Mouse (Mus musculus): ENCODE data around the gene Hcn2. TPM values are rescaled to one million over a fixed set of nuclear protein-coding genes. Genes with fewer than 3 reads are reported as not detected.

Hcn2 gene
- polyA plus RNA-seq, 1 experiment from 2014 or later: 0.45 TPM

GRCm38 (mm10) chr10:79717640-79718357, 1.4 kb downstream of the Hcn2 start:
- ATAC-seq (ENCODE audit: low FRiP score): 0 out of 2 replicates have a peak, but pooled peaks have one; percentile 14
- Histone ChIP-seq H3K4me3 (peak overlapping the region; percentile 72), H3K9ac (peak overlapping the region; percentile 74; the same call in 1 of the 2 replicates), H3K27ac (no peak overlapping the region), H3K9me3 (replicated peaks) (no peaks in the 10 kb centered on the region), H3K27me3 (peaks cover 55% of the 10 kb centered on the region), H3K4me1 (peaks cover 18% of the 10 kb centered on the region), H3K36me3 (no peaks in the 10 kb centered on the region), H3K4me2 (replicated peaks) (peak overlapping the region; percentile 99)
- WGBS: 5% methylated on average over 43 of the region's 43 CpGs

GRCm38 (mm10) chr10:79721089-79721488, 4.7 kb downstream of the Hcn2 start:
- Histone ChIP-seq H3K27me3 (peaks cover 39% of the 10 kb centered on the region), H3K4me3 (no peak overlapping the region), H3K9me3 (replicated peaks) (no peaks in the 10 kb centered on the region), H3K4me2 (replicated peaks) (no peak overlapping the region), H3K9ac (no peak overlapping the region), H3K36me3 (no peaks in the 10 kb centered on the region), H3K27ac (no peak overlapping the region), H3K4me1 (peaks cover 18% of the 10 kb centered on the region)
- no peak for ATAC-seq (ENCODE audit: low FRiP score)
- 60% methylated on average over 5 of the region's 5 CpGs for WGBS

GRCm38 (mm10) chr10:79723047-79723446, 6.6 kb downstream of the Hcn2 start:
- WGBS: 64% methylated on average over 6 of the region's 6 CpGs
- Histone ChIP-seq H3K9me3 (replicated peaks) (no peaks in the 10 kb centered on the region), H3K27ac (no peak overlapping the region), H3K27me3 (peaks cover 20% of the 10 kb centered on the region), H3K9ac (no peak overlapping the region), H3K4me1 (no peaks in the 10 kb centered on the region; the same call in 1 of the 2 replicates), H3K4me3 (no peak overlapping the region), H3K36me3 (no peaks in the 10 kb centered on the region), H3K4me2 (replicated peaks) (no peak overlapping the region)
- ATAC-seq (ENCODE audit: low FRiP score): no peak

- H3K27me3 ChIP-seq: peaks cover 14% of the 10 kb centered on the region
- no peaks in the 10 kb centered on the region for H3K36me3 ChIP-seq
- no peak overlapping the region for H3K4me2 ChIP-seq (replicated peaks)
- no peak overlapping the region for H3K4me3 ChIP-seq
- H3K9ac ChIP-seq: no peak overlapping the region
- 81% methylated on average over 7 of the region's 7 CpGs for WGBS
- no peak for ATAC-seq (ENCODE audit: low FRiP score)
- H3K27ac ChIP-seq: no peak overlapping the region
- no peaks in the 10 kb centered on the region for H3K9me3 ChIP-seq (replicated peaks)
- H3K4me1 ChIP-seq: no peaks in the 10 kb centered on the region; the same call in none of the 2 replicates
Measured at GRCm38 (mm10) chr10:79723692-79724091, 7.3 kb downstream of the Hcn2 start.

- Histone ChIP-seq H3K36me3 (no peaks in the 10 kb centered on the region), H3K9ac (no peak overlapping the region), H3K4me3 (no peak overlapping the region), H3K4me1 (no peaks in the 10 kb centered on the region; the same call in none of the 2 replicates), H3K27ac (no peak overlapping the region), H3K27me3 (no peaks in the 10 kb centered on the region), H3K4me2 (replicated peaks) (no peak overlapping the region), H3K9me3 (replicated peaks) (no peaks in the 10 kb centered on the region)
- ATAC-seq (ENCODE audit: low FRiP score): no peak
- 39% methylated on average over 11 of the region's 11 CpGs for WGBS
Measured at GRCm38 (mm10) chr10:79726090-79726489, 9.7 kb downstream of the Hcn2 start.

GRCm38 (mm10) chr10:79728323-79729249, 12.2 kb downstream of the Hcn2 start:
- 73% methylated on average over 28 of the region's 28 CpGs for WGBS
- no peaks in the 10 kb centered on the region; the same call in none of the 2 replicates for H3K4me1 ChIP-seq
- 0 out of 2 replicates have a peak, but pooled peaks have one; percentile 14 for ATAC-seq (ENCODE audit: low FRiP score)

GRCm38 (mm10) chr10:79729357-79729965, 13.0 kb downstream of the Hcn2 start:
- Histone ChIP-seq H3K9ac (no peak overlapping the region), H3K9me3 (replicated peaks) (0 out of 2 replicates have a peak, but pooled peaks cover 4% of the 10 kb centered on the region), H3K27me3 (no peaks in the 10 kb centered on the region), H3K4me3 (no peak overlapping the region), H3K4me1 (no peaks in the 10 kb centered on the region; the same call in none of the 2 replicates), H3K27ac (no peak overlapping the region), H3K4me2 (replicated peaks) (no peak overlapping the region), H3K36me3 (peaks cover 8% of the 10 kb centered on the region)
- ATAC-seq (ENCODE audit: low FRiP score): no peak
- 87% methylated on average over 13 of the region's 13 CpGs for WGBS

More at GRCm38 (mm10) chr10:79728323-79729249, 12.2 kb downstream of the Hcn2 start:
- H3K36me3 ChIP-seq: no peaks in the 10 kb centered on the region; the same call in 1 of the 2 replicates
- H3K27ac ChIP-seq: no peak overlapping the region
- H3K9ac ChIP-seq: no peak overlapping the region
- no peak overlapping the region for H3K4me2 ChIP-seq (replicated peaks)
- H3K27me3 ChIP-seq: no peaks in the 10 kb centered on the region
- H3K4me3 ChIP-seq: no peak overlapping the region
- 0 out of 2 replicates have a peak, but pooled peaks cover 4% of the 10 kb centered on the region for H3K9me3 ChIP-seq (replicated peaks)

- Histone ChIP-seq H3K4me1 (peaks cover 5% of the 10 kb centered on the region), H3K27me3 (peaks cover 20% of the 10 kb centered on the region), H3K4me3 (no peak overlapping the region), H3K36me3 (peaks cover 38% of the 10 kb centered on the region), H3K9me3 (replicated peaks) (0 out of 2 replicates have a peak, but pooled peaks cover 9% of the 10 kb centered on the region), H3K27ac (no peak overlapping the region), H3K9ac (no peak overlapping the region), H3K4me2 (replicated peaks) (no peak overlapping the region)
- 100% methylated on average over 1 of the region's 1 CpGs for WGBS
- ATAC-seq (ENCODE audit: low FRiP score): no peak
Measured at GRCm38 (mm10) chr10:79732500-79732899, 16.1 kb downstream of the Hcn2 start.

- Histone ChIP-seq H3K4me2 (replicated peaks) (no peak overlapping the region), H3K27me3 (peaks cover 20% of the 10 kb centered on the region), H3K9me3 (replicated peaks) (peaks cover 12% of the 10 kb centered on the region), H3K4me1 (peaks cover 5% of the 10 kb centered on the region; the same call in 1 of the 2 replicates), H3K9ac (no peak overlapping the region), H3K36me3 (peaks cover 52% of the 10 kb centered on the region), H3K27ac (no peak overlapping the region), H3K4me3 (no peak overlapping the region)
- ATAC-seq (ENCODE audit: low FRiP score): no peak
- WGBS: 97% methylated on average over 15 of the region's 15 CpGs
Measured at GRCm38 (mm10) chr10:79733847-79734246, 17.4 kb downstream of the Hcn2 start.

GRCm38 (mm10) chr10:79735361-79735760, 18.9 kb downstream of the Hcn2 start:
- no peak overlapping the region for H3K27ac ChIP-seq

GRCm38 (mm10) chr10:79736706-79737105, 20.3 kb downstream of the Hcn2 start:
- H3K9ac ChIP-seq: no peak overlapping the region
- peaks cover 32% of the 10 kb centered on the region for H3K9me3 ChIP-seq (replicated peaks)
- H3K4me1 ChIP-seq: peaks cover 5% of the 10 kb centered on the region; the same call in 1 of the 2 replicates
- H3K36me3 ChIP-seq: peaks cover 80% of the 10 kb centered on the region
- H3K27me3 ChIP-seq: peaks cover 20% of the 10 kb centered on the region
- H3K27ac ChIP-seq: no peak overlapping the region
- WGBS: 86% methylated on average over 14 of the region's 14 CpGs
- no peak for ATAC-seq (ENCODE audit: low FRiP score)
- H3K4me2 ChIP-seq (replicated peaks): no peak overlapping the region
- no peak overlapping the region for H3K4me3 ChIP-seq

More at GRCm38 (mm10) chr10:79735361-79735760, 18.9 kb downstream of the Hcn2 start:
- H3K4me1 ChIP-seq: peaks cover 5% of the 10 kb centered on the region; the same call in 1 of the 2 replicates
- H3K4me2 ChIP-seq (replicated peaks): peak overlapping the region; percentile 24
- WGBS: 32% methylated on average over 43 of the region's 52 CpGs
- peaks cover 67% of the 10 kb centered on the region for H3K36me3 ChIP-seq
- H3K27me3 ChIP-seq: peaks cover 20% of the 10 kb centered on the region
- 0 out of 2 replicates have a peak overlapping the region, but pooled peaks have one; percentile 6 for H3K4me3 ChIP-seq
- peak overlapping the region; percentile 8; the same call in 1 of the 2 replicates for H3K9ac ChIP-seq
- peaks cover 28% of the 10 kb centered on the region for H3K9me3 ChIP-seq (replicated peaks)
- ATAC-seq (ENCODE audit: low FRiP score): no peak

Data from hindbrain, embryonic 12.5 days (tissue).